Mouse (Mus musculus) intestine, embryonic 14.5 days (tissue): ENCODE results near the gene Jph2. TPM values are rescaled to one million over a fixed set of nuclear protein-coding genes. Genes with fewer than 3 reads are reported as not detected.
"Not testable (repeated sequence)": the region's sequence is repeated elsewhere in the genome, so short reads cannot be mapped to it uniquely, and the experiment has no call there.

Source experiments
- ATAC-seq: fragments of 200-750 bp; cut with Nextera tagmentation; replicated peaks from 2 replicates; pipeline ENCODE4 v1.8.0; 2017; ENCODE audit warnings: low read depth, moderate number of reproducible peaks, moderate TSS enrichment, moderate library complexity; ENCODE audit not compliant: low FRiP score, low TSS enrichment
- DNase-seq: peaks from one replicate; pipeline ENCODE4 v3.0.0-alpha.2; 2018; ENCODE audit warnings: low spot score
- H3K27ac ChIP-seq: fragments of 300-500 bp; sonication (generic); 2 replicates; pipeline ENCODE4 v1.5.1; 2014; ENCODE audit warnings: low read depth, mild to moderate bottlenecking, control low read depth
- H3K27me3 ChIP-seq: fragments of 300-500 bp; sonication (generic); replicated peaks from 2 replicates; pipeline ENCODE4 v1.6.1; 2014; ENCODE audit warnings: low read length, control low read depth; ENCODE audit not compliant: control insufficient read depth, insufficient read depth
- H3K36me3 ChIP-seq: fragments of 300-500 bp; sonication (generic); 2 replicates; pipeline ENCODE4 v1.6.1; 2014; ENCODE audit warnings: low read length, control low read depth; ENCODE audit not compliant: control insufficient read depth, insufficient read depth
- H3K4me1 ChIP-seq: fragments of 300-500 bp; sonication (generic); replicated peaks from 2 replicates; pipeline ENCODE4 v1.6.1; 2014; ENCODE audit warnings: low read length, control low read depth, mixed read lengths; ENCODE audit not compliant: control insufficient read depth, insufficient read depth
- H3K4me2 ChIP-seq: fragments of 300-500 bp; sonication (generic); 2 replicates; pipeline ENCODE4 v1.6.1; 2014; ENCODE audit warnings: low read length
- H3K4me3 ChIP-seq: fragments of 300-500 bp; sonication (generic); 2 replicates; pipeline ENCODE4 v1.5.1; 2014; ENCODE audit warnings: low read depth, low read length, control low read depth, mixed read lengths
- H3K9ac ChIP-seq: fragments of 300-500 bp; sonication (generic); 2 replicates; pipeline ENCODE4 v1.6.1; 2014; ENCODE audit warnings: mild to moderate bottlenecking, low read length
- H3K9me3 ChIP-seq: fragments of 300-500 bp; sonication (generic); 2 replicates; pipeline ENCODE4 v1.6.1; 2016; ENCODE audit warnings: low read length, control low read depth; ENCODE audit not compliant: control insufficient read depth
- WGBS: fragments of 180-500 bp; shearing (Covaris S2); extraction: QIAGEN DNeasy Blood & Tissue Kit; methylation state at CpG from one replicate; pipeline ENCODE4 v1.1.7; 2014; 5-methylcytosine and 5-hydroxymethylcytosine counted together
- polyA plus RNA-seq: library from polyadenylated mRNA; unstranded; fragments of >200 nt; fragmentation: Nextera tagmentation; extraction: Ambion mirVana; gene quantifications from 2 replicates; pipeline ENCODE4 v1.2.1, GENCODE M21; 2014

Jph2 gene
- polyA plus RNA-seq, 1 experiment from 2014 or later = 5.6 TPM

DNA sequence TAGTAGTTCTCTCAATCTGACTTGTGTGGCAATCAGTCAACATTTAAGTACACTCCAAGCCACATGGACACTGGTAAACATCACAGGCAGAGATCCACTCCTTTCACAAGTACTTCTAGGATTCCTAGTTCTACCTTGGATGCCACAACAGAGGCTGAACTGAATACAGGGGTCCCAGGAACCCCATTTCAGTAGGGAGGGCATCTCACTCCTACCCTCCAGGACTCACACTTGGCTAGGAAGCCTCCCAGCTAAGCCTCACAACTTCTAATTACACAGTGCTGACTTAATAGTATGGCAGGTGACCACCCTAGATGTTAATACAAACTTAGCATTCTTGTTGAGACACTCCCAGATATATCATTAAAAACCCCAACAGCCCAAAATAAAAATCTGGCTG lies 20.0 kb upstream of the Jph2 start:
- peaks cover 16% of the 10 kb centered on the region for H3K4me1 ChIP-seq
- DNase-seq (no peak), ATAC-seq (no peak)

DNA sequence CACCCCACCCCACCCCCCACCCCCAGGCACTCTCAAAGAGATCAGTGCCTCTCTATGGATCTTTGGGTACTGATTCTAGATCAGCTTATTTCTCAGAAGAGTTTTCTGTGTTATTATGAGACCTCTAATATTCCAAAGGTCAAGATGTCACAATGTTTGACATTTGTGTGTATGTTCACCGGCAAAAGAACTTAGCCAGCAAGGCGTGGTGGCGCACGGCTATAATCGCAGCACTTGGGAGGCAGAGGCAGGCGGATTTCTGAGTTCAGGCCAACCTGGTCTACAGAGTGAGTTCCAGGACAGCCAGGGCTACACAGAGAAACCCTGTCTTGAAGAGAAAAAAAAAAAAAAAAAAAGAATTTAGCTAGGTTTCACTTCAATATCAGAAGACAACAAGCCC lies 19.2 kb upstream of the Jph2 start:
- no peak for ATAC-seq

More for the DNA sequence above, 20.0 kb upstream of the Jph2 start:
- H3K27ac ChIP-seq = no peak overlapping the region
- peaks cover 23% of the 10 kb centered on the region for H3K36me3 ChIP-seq
- H3K9ac ChIP-seq = peak overlapping the region; percentile 93
- peak overlapping the region; percentile 78 for H3K4me2 ChIP-seq
- H3K4me3 ChIP-seq = peak overlapping the region; percentile 99; the same call in 1 of the 2 replicates
- no peaks in the 10 kb centered on the region for H3K27me3 ChIP-seq
- H3K9me3 ChIP-seq = no peaks in the 10 kb centered on the region

DNA sequence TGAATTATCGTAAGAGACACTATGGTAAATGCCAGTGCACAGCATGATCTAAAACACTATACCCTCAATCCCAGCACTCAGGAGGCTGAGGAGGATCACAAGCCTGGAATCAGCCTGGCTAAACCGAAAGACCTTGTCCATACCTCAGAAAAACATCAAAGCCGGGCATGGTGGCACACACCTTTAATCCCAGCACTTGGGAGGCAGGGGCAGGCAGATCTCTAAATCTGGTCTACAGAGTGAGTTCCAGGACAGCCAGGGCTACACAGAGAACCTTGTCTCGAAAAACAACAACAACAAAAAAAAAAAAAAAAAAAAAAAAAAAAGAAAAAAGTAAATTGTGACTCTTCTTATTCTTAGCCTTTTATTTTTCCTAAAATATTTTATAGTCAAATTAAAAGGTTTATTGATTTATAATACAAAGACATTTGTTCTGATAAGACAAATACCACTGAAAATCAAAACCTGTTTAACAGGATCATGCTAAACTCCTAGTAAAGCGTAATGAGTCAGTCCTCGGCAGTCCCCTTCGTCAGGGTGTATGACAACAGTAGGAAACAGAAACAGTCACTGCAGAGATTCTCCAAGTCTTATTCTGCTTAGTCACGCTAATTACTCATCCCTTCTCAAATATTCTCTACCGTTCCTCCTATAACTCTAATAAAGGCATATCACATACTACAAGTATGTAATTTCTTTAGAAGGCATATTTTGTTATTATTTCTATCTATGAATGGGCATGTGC lies 15.2 kb upstream of the Jph2 start:
- Histone ChIP-seq H3K9me3 (no peaks in the 10 kb centered on the region), H3K4me2 (no peak overlapping the region), H3K27ac (no peak overlapping the region), H3K9ac (no peak overlapping the region), H3K4me3 (no peak overlapping the region), H3K27me3 (no peaks in the 10 kb centered on the region), H3K36me3 (peaks cover 69% of the 10 kb centered on the region), H3K4me1 (peaks cover 6% of the 10 kb centered on the region)
- ATAC-seq (no peak), DNase-seq (no peak)
- 91% methylated on average over 9 of the region's 9 CpGs for WGBS

More for the DNA sequence above, 19.2 kb upstream of the Jph2 start:
- WGBS = 86% methylated on average over 6 of the region's 6 CpGs
- Histone ChIP-seq H3K9ac (no peak overlapping the region), H3K27me3 (no peaks in the 10 kb centered on the region), H3K36me3 (peaks cover 31% of the 10 kb centered on the region), H3K9me3 (no peaks in the 10 kb centered on the region), H3K4me2 (no peak overlapping the region), H3K4me1 (peaks cover 16% of the 10 kb centered on the region), H3K27ac (no peak overlapping the region), H3K4me3 (no peak overlapping the region)
- no peak for DNase-seq

DNA sequence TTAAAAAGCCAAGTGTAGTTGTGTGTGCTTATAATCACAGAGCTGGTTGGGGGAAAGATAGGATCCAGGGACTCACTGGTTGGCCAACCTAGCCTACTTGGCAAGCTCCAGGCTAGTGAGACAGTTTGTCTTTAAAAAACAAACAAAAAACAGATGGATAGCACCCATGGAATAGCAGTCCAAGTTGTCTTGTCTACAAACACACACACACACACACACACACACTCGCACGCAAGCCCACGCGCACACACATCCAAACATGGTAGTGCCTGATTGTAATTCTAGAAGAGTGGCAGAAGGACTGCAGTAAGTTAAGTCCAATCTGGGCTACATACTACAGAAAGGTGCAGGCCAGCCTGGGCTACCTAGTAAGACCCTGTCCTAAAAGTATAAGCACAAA lies 14.6 kb upstream of the Jph2 start:
- Histone ChIP-seq H3K9ac (no peak overlapping the region), H3K36me3 (peaks cover 73% of the 10 kb centered on the region), H3K27me3 (no peaks in the 10 kb centered on the region), H3K4me1 (no peaks in the 10 kb centered on the region), H3K4me2 (no peak overlapping the region), H3K9me3 (no peaks in the 10 kb centered on the region), H3K4me3 (no peak overlapping the region), H3K27ac (no peak overlapping the region)
- ATAC-seq = no peak
- 97% methylated on average over 4 of the region's 4 CpGs for WGBS
- no peak for DNase-seq

DNA sequence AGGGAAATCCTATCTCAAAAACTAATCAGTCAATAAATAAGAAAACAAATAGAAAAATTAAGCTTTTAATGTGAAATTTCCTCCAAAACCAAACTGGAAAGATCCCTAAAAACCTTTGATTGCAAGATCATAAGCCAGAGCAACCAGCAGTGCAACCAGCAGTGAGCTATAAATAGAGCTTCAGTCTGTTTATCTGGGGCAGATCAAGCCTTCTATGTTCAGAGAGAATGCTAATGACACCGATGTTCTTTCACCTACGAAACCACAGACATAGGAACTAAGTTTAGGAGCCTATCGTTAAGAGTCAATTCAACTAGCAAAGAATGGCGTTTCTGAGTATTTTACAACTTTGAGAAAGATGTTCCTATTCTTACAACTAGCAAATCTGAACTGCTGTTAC lies 14.0 kb upstream of the Jph2 start:
- Histone ChIP-seq H3K4me2 (no peak overlapping the region), H3K4me1 (no peaks in the 10 kb centered on the region), H3K36me3 (peaks cover 78% of the 10 kb centered on the region), H3K9me3 (no peaks in the 10 kb centered on the region), H3K27me3 (no peaks in the 10 kb centered on the region), H3K9ac (no peak overlapping the region), H3K27ac (no peak overlapping the region), H3K4me3 (no peak overlapping the region)
- DNase-seq (no peak), ATAC-seq (no peak)
- WGBS = 83% methylated on average over 4 of the region's 4 CpGs

DNA sequence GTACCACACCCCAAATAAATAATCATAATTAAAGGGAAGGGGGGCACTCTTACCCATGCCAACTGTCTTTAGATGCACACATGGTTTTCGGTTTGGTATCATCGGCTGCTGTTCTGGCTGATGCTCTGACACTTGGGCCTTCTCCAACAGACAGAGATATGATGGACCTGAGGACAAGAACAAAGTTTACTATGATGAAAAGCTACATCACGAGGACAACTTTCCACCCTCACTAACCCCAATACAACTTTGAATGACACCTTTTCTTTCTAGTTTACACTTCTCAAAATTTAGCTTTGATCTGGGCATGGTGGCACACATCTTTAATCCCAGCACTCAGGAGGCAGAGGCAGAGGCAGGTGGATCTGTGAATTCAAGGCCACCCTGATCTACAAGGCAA lies 13.6 kb upstream of the Jph2 start:
- H3K9me3 ChIP-seq, H3K9ac ChIP-seq, H3K27ac ChIP-seq, H3K4me1 ChIP-seq, H3K4me3 ChIP-seq, H3K27me3 ChIP-seq, ATAC-seq, H3K4me2 ChIP-seq: not testable (repeated sequence)
- peaks cover 80% of the 10 kb centered on the region for H3K36me3 ChIP-seq
- peak; percentile 25 for DNase-seq
- WGBS = 96% methylated on average over 3 of the region's 3 CpGs

DNA sequence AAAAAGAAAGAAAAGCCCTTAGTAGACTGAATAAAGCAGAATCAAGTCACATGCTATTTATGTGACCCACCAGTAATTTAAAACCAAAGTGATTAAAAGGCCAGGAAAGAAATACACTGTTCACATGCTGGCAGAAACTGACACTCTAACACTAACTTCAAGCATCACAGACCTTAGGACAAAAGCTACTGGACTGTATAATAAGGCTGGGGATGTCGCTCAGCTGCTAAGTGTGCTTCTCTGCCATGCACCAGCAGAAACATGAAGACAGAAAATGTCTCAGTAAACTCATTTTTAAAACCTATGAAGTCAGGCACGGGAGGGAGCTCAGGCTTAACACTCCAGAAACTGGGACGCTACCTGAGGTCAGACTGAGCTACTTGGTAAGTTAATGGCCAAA lies 12.4 kb upstream of the Jph2 start:
- Histone ChIP-seq H3K9ac (no peak overlapping the region), H3K27me3 (no peaks in the 10 kb centered on the region), H3K27ac (no peak overlapping the region), H3K4me3 (no peak overlapping the region), H3K4me2 (no peak overlapping the region), H3K36me3 (peaks cover 81% of the 10 kb centered on the region), H3K4me1 (no peaks in the 10 kb centered on the region), H3K9me3 (no peaks in the 10 kb centered on the region)
- 92% methylated on average over 3 of the region's 3 CpGs for WGBS
- DNase-seq (no peak), ATAC-seq (no peak)

DNA sequence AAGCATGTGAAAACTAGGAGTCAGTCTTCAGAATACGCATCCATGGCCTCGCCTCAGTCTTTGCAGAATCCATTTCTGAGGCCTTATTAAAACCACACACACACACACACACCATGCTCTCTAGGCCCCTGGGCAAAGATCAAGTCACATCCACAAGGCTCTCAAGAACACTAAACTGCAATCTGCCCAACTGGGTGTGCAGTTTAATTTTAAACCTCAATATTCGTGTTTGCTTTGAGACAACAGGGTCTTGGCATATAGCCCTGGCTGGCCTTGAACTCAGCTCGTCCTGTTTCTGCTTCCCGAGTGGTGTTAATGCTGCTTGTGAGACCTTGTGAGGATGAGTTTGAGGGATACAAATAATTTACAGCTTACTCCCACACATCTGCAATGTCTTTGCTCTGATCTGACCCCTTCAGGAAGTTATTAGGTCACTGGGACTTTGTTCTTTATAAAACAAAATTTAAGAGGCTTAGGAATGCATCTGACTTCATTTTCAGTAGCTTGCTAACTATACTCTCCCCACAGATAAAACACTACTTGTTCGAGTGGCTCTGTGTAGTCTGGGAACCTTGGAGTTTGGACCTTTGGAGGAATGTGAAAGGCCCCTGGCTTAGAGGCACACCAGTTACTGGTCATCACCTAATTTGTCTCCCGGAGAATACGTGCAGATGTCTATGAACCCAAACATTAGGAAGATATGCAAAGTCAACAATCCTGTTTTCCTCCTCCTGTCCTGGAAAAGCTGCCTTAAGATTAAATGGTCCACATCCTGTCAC lies 6.4 kb upstream of the Jph2 start:
- ATAC-seq (0 out of 2 replicates have a peak, but pooled peaks have one; percentile 34), DNase-seq (no peak)
- Histone ChIP-seq H3K9me3 (no peaks in the 10 kb centered on the region), H3K36me3 (peaks cover 38% of the 10 kb centered on the region), H3K4me2 (no peak overlapping the region), H3K4me3 (no peak overlapping the region), H3K9ac (no peak overlapping the region), H3K27ac (no peak overlapping the region), H3K27me3 (no peaks in the 10 kb centered on the region), H3K4me1 (no peaks in the 10 kb centered on the region)
- 69% methylated on average over 8 of the region's 8 CpGs for WGBS
